Mouse (Mus musculus) testis, adult 2 months (tissue): ENCODE measurements around the gene Adcyap1.

Experiments
- CTCF ChIP-seq: fragments of 200-500 bp; IDR thresholded peaks from 2 replicates; pipeline ENCODE4 v1.5.1; 2012; ENCODE audit warnings: low read depth, mild to moderate bottlenecking, inconsistent platforms, low read length, moderate library complexity; ENCODE audit not compliant: control insufficient read depth, insufficient read depth, insufficient replicate concordance
- POLR2A ChIP-seq: fragments of 200-500 bp; IDR thresholded peaks from 2 replicates; pipeline ENCODE4 v1.6.1; 2012; ENCODE audit warnings: low read depth, mild to moderate bottlenecking, inconsistent platforms, low read length, moderate library complexity; ENCODE audit not compliant: control insufficient read depth

GRCm38 (mm10) chr17:93199218-93199617 lies 401 bp downstream of the Adcyap1 start:
- TF ChIP-seq POLR2A (no peak), CTCF (no peak)
